Comparison of ENCODE assay signal across 9 mouse cellular contexts in the genomic region with DNA sequence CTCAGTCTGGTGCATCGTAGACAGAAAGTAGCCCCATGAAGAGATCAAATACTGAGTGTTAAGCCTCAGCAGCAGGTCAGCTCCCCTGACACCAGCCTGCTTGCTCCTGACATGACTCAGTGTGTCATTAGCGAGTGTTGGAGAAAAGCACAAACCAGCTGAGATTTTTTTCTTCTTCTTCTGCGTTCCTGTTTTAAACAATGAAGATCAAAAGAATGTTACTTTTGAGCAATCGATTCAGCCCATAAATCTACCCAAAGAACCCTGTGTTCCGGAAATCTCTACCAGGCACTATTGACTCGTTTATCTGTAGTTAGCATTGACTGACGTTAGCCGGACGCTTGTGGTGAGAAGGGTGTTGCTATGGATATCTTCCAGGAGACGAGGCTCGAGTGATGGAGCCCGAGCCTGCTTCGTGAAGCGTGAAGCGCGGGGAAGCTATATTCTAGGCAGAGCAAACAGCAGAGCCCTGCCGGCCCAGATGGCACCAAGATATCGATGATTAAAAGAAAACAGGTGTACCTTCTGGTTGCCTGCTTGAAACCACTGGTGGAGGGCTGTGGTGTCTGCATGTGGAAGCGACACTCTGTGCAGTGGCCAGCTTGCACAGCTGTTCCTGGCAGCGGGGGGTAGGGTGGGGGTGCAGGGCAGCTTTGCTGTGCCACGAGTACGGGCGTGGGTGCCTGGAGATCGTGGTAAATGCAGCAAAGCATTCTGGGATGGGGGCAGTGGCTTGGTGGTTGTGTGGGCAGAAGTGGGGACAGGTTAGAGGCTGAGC. TPM values are rescaled to one million over a fixed set of nuclear protein-coding genes. Genes with fewer than 3 reads are reported as not detected.
DNase-seq lines count a peak whose midpoint lies in the region; ATAC-seq lines count a peak whose summit lies in the region.
"Had no signal": no experiment of that assay in that cellular context is flagged by ENCODE, and none has a peak within 500 bp of the region (broad histone marks: within the 10 kb centered on the region; RNA-seq: fewer than 3 reads in every experiment).

No protein-coding gene starts in this region.

- H3K4me1 ChIP-seq in kidney, embryonic 16.5 days (ENCODE audit: insufficient read depth, low read length): peaks cover 33% of the 10 kb centered on the region

- no peak for ATAC-seq in kidney, embryonic 16.5 days (ENCODE audit: low FRiP score, low TSS enrichment)
- peak; percentile 27 for ATAC-seq in common myeloid progenitor, adult 5-6 weeks (replicated peaks; ENCODE audit: low read depth, poor library complexity, severe bottlenecking)

- no peak for DNase-seq in kidney, postnatal 4 days
- peak; percentile 55 to 68 for DNase-seq in left cerebral cortex, postnatal 14 days (ENCODE audit: low spot score in 2 of 2)
- peak; percentile 74 for DNase-seq in retina, postnatal 1 day
- no peak for DNase-seq in heart, postnatal 4 days
- no peak for DNase-seq in heart, adult 9 months (ENCODE audit: low spot score in 2 of 2)
- no peak for DNase-seq in lung, postnatal 25 days (ENCODE audit: low spot score)

- no peak overlapping the region for H3K27ac ChIP-seq in kidney, embryonic 16.5 days (ENCODE audit: low read length)
- H3K27ac ChIP-seq: macrophage had no signal

- H3K4me3 ChIP-seq in kidney, embryonic 16.5 days (ENCODE audit: low read length): no peak overlapping the region

- no peaks in the 10 kb centered on the region for H3K27me3 ChIP-seq in kidney, embryonic 16.5 days (ENCODE audit: insufficient read depth, low read length)

- intact Hi-C loops in left cerebral cortex, postnatal 14 days (cut with DNase I): no loop called here

- no peak overlapping the region for H3K9ac ChIP-seq in kidney, embryonic 16.5 days (replicated peaks; ENCODE audit: low read length)

- no peaks in the 10 kb centered on the region for H3K9me3 ChIP-seq in kidney, embryonic 16.5 days (ENCODE audit: low read length)

- 0 out of 2 replicates have a peak overlapping the region, but pooled peaks have one; percentile 9 for H3K4me2 ChIP-seq in kidney, embryonic 16.5 days (replicated peaks; ENCODE audit: low read depth, low read length)

- no peaks in the 10 kb centered on the region for H3K36me3 ChIP-seq in kidney, embryonic 16.5 days (ENCODE audit: insufficient read depth, low read length)

- WGBS in kidney, embryonic 16.5 days: 39% methylated on average over 24 of the region's 24 CpGs

RNA-seq across cellular contexts. Expression of a gene that starts 5.5 kb away (rescaled TPM):
- 65.8 and 68.7 TPM in 2 replicates for polyA plus RNA-seq in kidney, embryonic 16.5 days (2015; fragmentation: Nextera tagmentation; extraction: Ambion mirVana)
- total RNA-seq in common myeloid progenitor, adult 5-6 weeks (2017): 23.7 and 32.0 TPM in 2 replicates
- 10 to 100 TPM; 41.3 to 42.9 TPM for total RNA-seq in left cerebral cortex, postnatal 14 days (2021)
- total RNA-seq in heart, postnatal 4 days (2021): 10 to 100 TPM; 44.4 to 45.6 TPM

RNA-seq across cellular contexts. Expression of a gene that starts 15.3 kb away (rescaled TPM):
- 2.7 and 4.0 TPM in 2 replicates for polyA plus RNA-seq in kidney, embryonic 16.5 days (2015; fragmentation: Nextera tagmentation; extraction: Ambion mirVana)
- not detected in 2 replicates for total RNA-seq in common myeloid progenitor, adult 5-6 weeks (2017)
- 10 to 100 TPM; 12.9 to 14.5 TPM for total RNA-seq in left cerebral cortex, postnatal 14 days (2021)
- not detected for total RNA-seq in heart, postnatal 4 days (2021)
- polyA plus RNA-seq: macrophage had no signal

RNA-seq across cellular contexts. Expression of a gene that starts 18.6 kb away (rescaled TPM):
- 0.58 and 0.81 TPM in 2 replicates for polyA plus RNA-seq in kidney, embryonic 16.5 days (2015; fragmentation: Nextera tagmentation; extraction: Ambion mirVana)
- not detected in 2 replicates for total RNA-seq in common myeloid progenitor, adult 5-6 weeks (2017)
- total RNA-seq in left cerebral cortex, postnatal 14 days (2021): 1 to 10 TPM; 1.2 to 1.5 TPM
- 1 to 10 TPM; 1.7 to 2.3 TPM for total RNA-seq in heart, postnatal 4 days (2021)

RNA-seq across cellular contexts. Expression of a gene that starts 55.2 kb away (rescaled TPM):
- 36.7 and 37.8 TPM in 2 replicates for polyA plus RNA-seq in kidney, embryonic 16.5 days (2015; fragmentation: Nextera tagmentation; extraction: Ambion mirVana)
- total RNA-seq in common myeloid progenitor, adult 5-6 weeks (2017): 18.6 and 23.8 TPM in 2 replicates
- 10 to 100 TPM; 37.1 to 37.9 TPM for total RNA-seq in left cerebral cortex, postnatal 14 days (2021)
- 10 to 100 TPM; 20.3 to 20.5 TPM for total RNA-seq in heart, postnatal 4 days (2021)

Comparison
In these comparisons a context has a peak if more than half of its experiments do, and no peak if none do; other contexts are left out.
1. DNase-seq: peak in left cerebral cortex, postnatal 14 days (2 of 2) and retina, postnatal 1 day (single experiment); none in kidney, postnatal 4 days (0 of 2), heart, postnatal 4 days (single experiment), heart, adult 9 months (0 of 2) and lung, postnatal 25 days (single experiment).
2. RNA of a gene that starts 15.3 kb away (total RNA-seq): 12.9 to 14.5 TPM in left cerebral cortex, postnatal 14 days; not detected in common myeloid progenitor, adult 5-6 weeks and not detected in heart, postnatal 4 days; every median in the first group is over 10 times any median in the second.